Mouse (Mus musculus): Measurements from ENCODE around the gene Sdc4.

Sdc4 gene

GRCm38 (mm10) chr2:164443460-164444000, at the start of gene Sdc4:
Gene Sdc4 (minus strand): TSS chr2:164443887.
- no peak for DNase-seq

DNA sequence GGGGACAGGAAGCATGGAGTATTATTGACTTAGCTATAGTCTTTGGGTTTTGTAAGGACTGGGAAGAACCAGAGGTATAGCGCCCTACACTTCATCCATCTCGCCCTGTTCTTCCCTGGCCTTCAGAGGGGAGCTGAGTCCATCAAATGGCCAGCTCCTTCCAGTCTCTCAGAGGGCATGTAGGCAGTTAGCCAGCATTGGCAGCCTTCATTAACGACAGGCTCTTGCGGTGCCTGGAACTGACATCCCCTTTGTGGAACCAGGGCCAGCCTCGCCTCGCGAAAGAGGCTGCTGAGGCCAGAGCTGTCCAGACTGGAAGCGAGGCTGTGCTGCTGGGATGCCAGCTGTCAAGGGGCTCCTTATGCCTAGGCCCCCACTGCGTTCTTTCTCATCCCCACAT, 44.1 kb upstream of the Sdc4 start:
- DNase-seq = no peak

DNA sequence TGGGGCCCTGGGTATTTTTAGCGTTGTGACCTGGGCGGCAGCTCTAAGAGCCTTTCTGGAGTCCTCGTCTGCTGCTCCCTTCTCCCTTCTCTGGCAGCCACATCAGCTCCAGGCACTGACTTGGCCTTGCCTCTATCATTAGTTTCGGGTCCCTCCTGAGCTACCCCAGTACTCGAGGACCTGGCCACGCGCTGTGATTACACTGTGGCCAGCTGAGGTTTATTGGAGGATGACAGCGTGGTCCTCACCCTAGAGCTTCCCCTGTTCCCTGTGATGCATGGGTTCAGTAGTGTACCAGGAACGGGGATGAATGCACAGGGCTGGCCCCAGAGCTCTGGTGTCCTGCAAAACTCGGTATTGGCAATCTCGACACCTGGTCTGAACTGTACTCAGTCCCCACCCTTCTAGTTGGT, 43.4 kb upstream of the Sdc4 start:
- DNase-seq = no peak

DNA sequence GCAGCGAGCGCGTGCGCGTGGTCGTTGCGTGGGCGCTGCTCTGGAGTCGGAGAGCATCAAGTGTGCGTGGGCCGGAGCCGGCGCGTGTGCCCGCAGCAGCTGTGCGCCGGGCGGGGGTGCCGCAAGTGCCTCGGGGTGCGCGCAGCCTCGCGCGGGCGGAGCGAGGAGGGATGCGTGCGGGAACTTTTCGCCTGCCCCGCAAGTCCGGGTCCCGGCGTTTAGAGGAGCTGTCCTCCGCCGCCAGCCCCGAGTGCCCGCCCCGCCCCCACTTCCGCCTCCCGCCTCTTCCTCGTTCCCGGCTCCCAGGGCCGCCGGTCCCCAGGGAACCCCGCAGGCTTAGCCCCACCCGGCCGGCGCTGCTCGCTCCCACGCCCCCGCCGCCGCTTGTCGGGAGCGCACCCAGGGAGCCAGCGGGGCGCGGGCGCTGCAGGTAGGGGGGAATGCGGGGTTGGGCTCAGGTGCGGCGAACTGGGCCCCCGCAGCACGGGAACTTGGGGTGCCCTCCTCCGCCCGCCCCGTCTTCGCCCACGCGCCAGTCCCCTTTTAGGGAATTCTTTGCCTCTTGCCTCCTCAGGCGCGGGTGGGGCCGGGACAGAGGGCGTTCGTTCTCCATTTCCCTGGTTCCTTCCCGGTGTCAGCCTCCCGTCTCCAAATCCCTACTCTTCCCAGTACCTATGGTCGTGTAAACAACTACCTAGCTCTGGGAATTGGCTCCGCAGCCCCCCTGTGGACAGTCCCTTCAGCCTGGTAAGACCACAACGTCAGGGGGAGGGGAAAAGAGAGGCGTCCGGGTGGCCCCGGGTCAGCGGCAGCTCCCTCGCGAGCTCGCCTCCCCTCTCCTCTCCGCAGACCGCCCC, 42.8 kb upstream of the Sdc4 start:
- DNase-seq = peak; percentile 44

GRCm38 (mm10) chr2:164485681-164486257, 42.1 kb upstream of the Sdc4 start, which contains the start of gene Dbndd2:
Gene Dbndd2 (plus strand): TSS chr2:164486106.
- DNase-seq = peak; percentile 72

GRCm38 (mm10) chr2:164473624-164474023, 29.9 kb upstream of the Sdc4 start, which contains the start of gene Trp53tg5:
Gene Trp53tg5 (minus strand): TSS chr2:164473724.
- DNase-seq = no peak

DNA sequence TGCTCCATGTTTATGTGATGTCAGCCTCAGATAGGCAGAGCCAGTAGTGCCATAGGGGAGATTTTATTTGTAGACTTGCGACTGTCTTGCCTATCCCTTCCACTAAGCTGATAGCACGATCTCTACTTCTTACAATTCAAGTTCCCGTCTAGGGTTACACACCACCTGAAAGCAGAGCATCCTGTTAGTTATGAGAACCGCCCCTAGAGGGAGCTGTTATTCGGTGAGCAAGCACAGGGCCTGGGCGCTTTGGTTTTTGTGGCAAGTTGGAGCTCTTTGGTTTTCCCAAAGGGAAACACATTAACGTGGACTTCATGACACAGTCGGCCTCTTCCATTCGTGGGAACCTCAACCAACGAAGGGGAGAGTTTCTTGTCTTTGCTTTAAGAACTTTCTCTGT, 26.6 kb upstream of the Sdc4 start:
- peak; percentile 86 for DNase-seq

GRCm38 (mm10) chr2:164466787-164467186, 23.1 kb upstream of the Sdc4 start:
- DNase-seq = no peak

- DNase-seq = no peak
Observed at GRCm38 (mm10) chr2:164465161-164465560, 21.5 kb upstream of the Sdc4 start.

- peak; percentile 99 for DNase-seq
Observed at GRCm38 (mm10) chr2:164460745-164461551, 17.3 kb upstream of the Sdc4 start, which contains the start of gene Gm20458. Gene Gm20458 (plus strand): TSS chr2:164460967.

GRCm38 (mm10) chr2:164458535-164458934, 14.8 kb upstream of the Sdc4 start:
- peak; percentile 83 for DNase-seq

- DNase-seq = peak; percentile 93
Observed at GRCm38 (mm10) chr2:164457942-164458341, 14.3 kb upstream of the Sdc4 start.

GRCm38 (mm10) chr2:164456864-164457300, 13.2 kb upstream of the Sdc4 start, which contains the start of gene Sys1:
Gene Sys1 (plus strand): TSS chr2:164456964.
- DNase-seq = peak; percentile 68

- DNase-seq = no peak
Observed at GRCm38 (mm10) chr2:164456413-164456812, 12.7 kb upstream of the Sdc4 start.

- DNase-seq = peak; percentile 60
Observed at GRCm38 (mm10) chr2:164455421-164456190, 11.9 kb upstream of the Sdc4 start.

- DNase-seq = peak; percentile 99
Observed at GRCm38 (mm10) chr2:164454846-164455245, 11.2 kb upstream of the Sdc4 start.

- peak; percentile 82 for DNase-seq
Observed at GRCm38 (mm10) chr2:164453887-164454500, 10.3 kb upstream of the Sdc4 start.

GRCm38 (mm10) chr2:164453047-164453757, 9.5 kb upstream of the Sdc4 start:
- DNase-seq = peak; percentile 66

DNA sequence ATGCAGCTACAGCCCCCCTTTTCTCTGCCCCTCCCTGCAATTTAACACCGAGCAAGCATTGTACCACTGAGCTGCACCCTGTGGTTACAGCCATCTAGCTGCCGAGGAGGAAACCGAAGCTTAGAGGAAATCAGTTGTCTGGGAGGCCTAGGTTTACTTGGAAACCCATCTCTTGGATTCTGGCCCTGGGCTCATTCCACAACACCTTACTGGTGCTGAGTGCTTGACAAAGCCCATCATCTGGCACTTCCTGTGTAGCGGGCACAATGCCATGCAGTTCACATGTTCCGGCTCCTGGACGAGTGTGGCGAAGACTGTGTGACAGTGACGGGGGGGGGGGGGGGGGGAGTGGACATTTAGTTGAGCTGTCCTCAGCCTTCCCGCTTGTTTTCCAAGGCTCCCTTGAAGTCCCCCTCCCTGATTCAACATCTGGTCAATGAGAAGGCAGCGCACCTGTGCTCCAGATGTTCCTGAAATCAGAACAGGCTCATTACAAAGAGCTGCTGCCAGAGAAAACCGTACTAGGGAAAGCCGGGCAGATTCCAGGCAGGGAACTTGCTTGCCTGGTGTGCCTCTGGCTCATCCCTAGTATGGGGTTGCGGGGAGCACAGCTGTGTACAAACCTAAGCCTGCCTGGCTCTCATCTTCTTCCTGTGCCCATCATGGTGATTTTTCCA, 8.5 kb upstream of the Sdc4 start:
- DNase-seq = no peak

Data from kidney, adult 9 months (tissue).